15 mouse cellular contexts compared by ENCODE assay signal in the genomic region with DNA sequence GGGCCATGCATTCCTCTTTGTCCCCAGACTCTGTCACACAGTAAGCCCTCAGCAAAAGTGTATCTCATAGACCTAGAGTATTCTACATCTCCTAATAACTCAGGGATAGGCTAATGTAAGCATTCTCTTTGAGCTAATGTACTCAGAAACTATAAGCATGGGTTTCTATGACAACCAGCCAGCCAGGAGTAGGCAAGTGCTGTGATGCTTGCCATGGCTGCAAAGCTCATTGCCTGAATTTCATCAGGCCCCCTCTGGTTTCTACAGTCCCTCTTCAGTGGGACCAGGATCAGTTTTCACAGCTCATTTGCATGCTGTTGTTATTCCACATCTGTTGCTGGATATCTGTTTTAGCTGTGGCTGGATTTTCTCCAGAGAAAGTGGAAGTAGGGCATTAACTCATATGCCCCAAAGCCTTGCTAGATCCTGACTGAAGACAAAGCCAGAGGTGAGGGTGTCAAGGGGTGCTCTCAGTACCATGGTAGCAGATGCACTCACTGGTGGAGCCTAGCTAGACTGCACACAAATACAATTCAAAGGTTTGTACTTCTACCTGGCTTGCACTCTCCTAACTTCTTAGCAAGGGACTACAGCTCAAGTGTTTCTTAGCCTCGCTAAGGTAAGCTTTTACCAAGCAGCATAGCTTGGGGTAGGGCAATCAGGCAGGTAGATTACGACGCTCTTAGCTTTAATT. TPM values are rescaled to one million over a fixed set of nuclear protein-coding genes. Genes with fewer than 3 reads are reported as not detected.
DNase-seq lines count a peak whose midpoint lies in the region; ATAC-seq and TF ChIP-seq lines count a peak whose summit lies in the region.
"Had no signal": no experiment of that assay in that cellular context is flagged by ENCODE, and none has a peak within 500 bp of the region (broad histone marks: within the 10 kb centered on the region; RNA-seq: fewer than 3 reads in every experiment).

No protein-coding gene starts in this region.

- no peak overlapping the region for H3K4me2 ChIP-seq in forebrain, embryonic 13.5 days
- no peak overlapping the region for H3K4me2 ChIP-seq in forebrain, embryonic 11.5 days (ENCODE audit: low read depth, low read length, severe bottlenecking)
- no peak overlapping the region for H3K4me2 ChIP-seq in lung, embryonic 16.5 days (ENCODE audit: low read depth, low read length)
- no peak overlapping the region for H3K4me2 ChIP-seq in hindbrain, embryonic 16.5 days (ENCODE audit: low read length)
- H3K4me2 ChIP-seq: limb, embryonic 15.5 days had no signal

- no peak overlapping the region for H3K9ac ChIP-seq in forebrain, embryonic 13.5 days
- H3K9ac ChIP-seq in forebrain, embryonic 11.5 days (ENCODE audit: low read length), result no peak overlapping the region
- no peak overlapping the region for H3K9ac ChIP-seq in lung, embryonic 16.5 days (ENCODE audit: low read length)
- H3K9ac ChIP-seq in hindbrain, embryonic 16.5 days (ENCODE audit: low read depth, low read length), result no peak overlapping the region
- H3K9ac ChIP-seq: limb, embryonic 15.5 days had no signal

- 61% methylated on average over 3 of the region's 3 CpGs for WGBS in forebrain, embryonic 13.5 days
- WGBS in forebrain, embryonic 11.5 days, result 60% methylated on average over 3 of the region's 3 CpGs
- 62% methylated on average over 3 of the region's 3 CpGs for WGBS in lung, embryonic 16.5 days
- WGBS in hindbrain, embryonic 16.5 days, result 82% methylated on average over 3 of the region's 3 CpGs

- H3K9me3 ChIP-seq in forebrain, embryonic 13.5 days (replicated peaks), result no peaks in the 10 kb centered on the region
- no peaks in the 10 kb centered on the region for H3K9me3 ChIP-seq in forebrain, embryonic 11.5 days (ENCODE audit: control insufficient read depth, low read length)
- H3K9me3 ChIP-seq in lung, embryonic 16.5 days (ENCODE audit: control insufficient read depth, low read length), result no peaks in the 10 kb centered on the region
- no peaks in the 10 kb centered on the region for H3K9me3 ChIP-seq in hindbrain, embryonic 16.5 days (ENCODE audit: control insufficient read depth, low read length)
- H3K9me3 ChIP-seq: limb, embryonic 15.5 days had no signal

- intact Hi-C loops in gastrocnemius, adult 2 months (cut with DNase I), result no loop called here

- peak; percentile 66 for ATAC-seq in forebrain, embryonic 13.5 days
- ATAC-seq in forebrain, embryonic 11.5 days (replicated peaks; ENCODE audit: low FRiP score), result no peak
- peak; percentile 77 for ATAC-seq in lung, embryonic 16.5 days (ENCODE audit: low read depth)
- ATAC-seq in hindbrain, embryonic 16.5 days, result peak; percentile 92

- H3K27ac ChIP-seq in forebrain, embryonic 13.5 days, result no peak overlapping the region
- no peak overlapping the region for H3K27ac ChIP-seq in forebrain, embryonic 11.5 days (ENCODE audit: low read depth, low read length)
- H3K27ac ChIP-seq in lung, embryonic 16.5 days (ENCODE audit: low read length), result no peak overlapping the region
- H3K27ac ChIP-seq in hindbrain, embryonic 16.5 days (ENCODE audit: low read depth, low read length), result peak overlapping the region; percentile 66
- H3K27ac ChIP-seq in gastrocnemius, adult 2 months, result no peak overlapping the region
- H3K27ac ChIP-seq: layer of hippocampus, adult 2 months; limb, embryonic 15.5 days had no signal

- H3K4me3 ChIP-seq in forebrain, embryonic 13.5 days, result no peak overlapping the region
- H3K4me3 ChIP-seq in forebrain, embryonic 11.5 days (ENCODE audit: low read depth, low read length), result no peak overlapping the region
- no peak overlapping the region for H3K4me3 ChIP-seq in lung, embryonic 16.5 days (ENCODE audit: low read length)
- H3K4me3 ChIP-seq in hindbrain, embryonic 16.5 days (ENCODE audit: low read length), result no peak overlapping the region
- no peak overlapping the region for H3K4me3 ChIP-seq in gastrocnemius, adult 2 months
- H3K4me3 ChIP-seq: layer of hippocampus, adult 2 months; limb, embryonic 15.5 days had no signal

- H3K27me3 ChIP-seq in forebrain, embryonic 13.5 days, result no peaks in the 10 kb centered on the region
- no peaks in the 10 kb centered on the region for H3K27me3 ChIP-seq in forebrain, embryonic 11.5 days (ENCODE audit: control insufficient read depth, insufficient read depth, low read length)
- no peaks in the 10 kb centered on the region for H3K27me3 ChIP-seq in lung, embryonic 16.5 days (ENCODE audit: control insufficient read depth, insufficient read depth, low read depth, low read length)
- no peaks in the 10 kb centered on the region for H3K27me3 ChIP-seq in hindbrain, embryonic 16.5 days (replicated peaks; ENCODE audit: control insufficient read depth, insufficient read depth, low read length)
- H3K27me3 ChIP-seq: limb, embryonic 15.5 days had no signal

- no peak for TF ChIP-seq CTCF in gastrocnemius, adult 2 months (IDR thresholded peaks at IDR 0.05)

- H3K36me3 ChIP-seq in forebrain, embryonic 13.5 days (ENCODE audit: poor library complexity, severe bottlenecking), result no peaks in the 10 kb centered on the region
- no peaks in the 10 kb centered on the region for H3K36me3 ChIP-seq in forebrain, embryonic 11.5 days (ENCODE audit: control insufficient read depth, insufficient read depth, low read length)
- H3K36me3 ChIP-seq in lung, embryonic 16.5 days (ENCODE audit: control insufficient read depth, insufficient read depth, low read length), result no peaks in the 10 kb centered on the region
- H3K36me3 ChIP-seq in hindbrain, embryonic 16.5 days (ENCODE audit: control insufficient read depth, insufficient read depth, low read length), result no peaks in the 10 kb centered on the region
- H3K36me3 ChIP-seq: limb, embryonic 15.5 days had no signal

- no peak for DNase-seq in forebrain, embryonic 11.5 days (ENCODE audit: low spot score)
- DNase-seq in lung, postnatal 25 days (ENCODE audit: low spot score), result no peak
- peak; percentile 22 for DNase-seq in right cerebral cortex, postnatal 25 days
- DNase-seq in gastrocnemius, adult 2 months, result no peak
- DNase-seq in c-Kit-positive CD71-positive TER-119-positive erythroid progenitor cells, embryonic 14.5 days (ENCODE audit: low spot score), result no peak
- DNase-seq: cerebellum, adult 2 months had no signal

- H3K4me1 ChIP-seq in forebrain, embryonic 13.5 days, result peaks cover 10% of the 10 kb centered on the region
- H3K4me1 ChIP-seq in forebrain, embryonic 11.5 days (replicated peaks; ENCODE audit: control insufficient read depth, insufficient read depth, low read length), result no peaks in the 10 kb centered on the region
- H3K4me1 ChIP-seq in lung, embryonic 16.5 days (replicated peaks; ENCODE audit: control insufficient read depth, insufficient read depth, low read length), result peaks cover 5% of the 10 kb centered on the region; the same call in 1 of the 2 replicates
- peaks cover 9% of the 10 kb centered on the region for H3K4me1 ChIP-seq in hindbrain, embryonic 16.5 days (ENCODE audit: control insufficient read depth, insufficient read depth, low read depth, low read length)
- H3K4me1 ChIP-seq: limb, embryonic 15.5 days had no signal

RNA-seq across cellular contexts. Expression of a gene that starts 47.0 kb away (rescaled TPM):
- 0.19 and 0.27 TPM in 2 replicates for polyA plus RNA-seq in forebrain, embryonic 13.5 days (2015; fragmentation: Nextera tagmentation; extraction: Ambion mirVana)
- not detected in 2 replicates for polyA plus RNA-seq in forebrain, embryonic 11.5 days (2014; fragmentation: Nextera tagmentation; extraction: Ambion mirVana)
- not detected in 2 replicates for polyA plus RNA-seq in lung, embryonic 16.5 days (2015; fragmentation: Nextera tagmentation; extraction: Ambion mirVana)
- polyA plus RNA-seq in hindbrain, embryonic 16.5 days (2015; fragmentation: Nextera tagmentation; extraction: Ambion mirVana), result 4.2 and 4.4 TPM in 2 replicates
- total RNA-seq in gastrocnemius, adult 2 months (2021), result 1 to 10 TPM; 3.5 to 5.1 TPM
- total RNA-seq: granulocyte monocyte progenitor cell, adult 5-6 weeks; hematopoietic stem cell, adult 5-6 weeks; megakaryocyte progenitor cell, adult 5-6 weeks; MEL had no signal
